Mouse (Mus musculus): ENCODE results near the gene Myo10. TPM values are rescaled to one million over a fixed set of nuclear protein-coding genes. Genes with fewer than 3 reads are reported as not detected.
A peak's percentile ranks its signal among the peaks of the same experiment; 100 is the strongest.

Gene Myo10
- polyA plus RNA-seq, 1 experiment from 2014 or later = 35.4 TPM

GRCm38 (mm10) chr15:25834920-25835674 lies 212.8 kb downstream of the Myo10 start:
- Histone ChIP-seq H3K27ac (replicated peaks; ENCODE audit: low read depth, low read length) (no peak overlapping the region), H3K9ac (replicated peaks; ENCODE audit: low read length) (no peak overlapping the region), H3K36me3 (replicated peaks; ENCODE audit: control insufficient read depth, insufficient read depth, low read depth, low read length) (no peaks in the 10 kb centered on the region; the same call in 1 of the 2 replicates), H3K27me3 (ENCODE audit: control insufficient read depth, insufficient read depth, low read length) (no peaks in the 10 kb centered on the region), H3K4me3 (ENCODE audit: low read depth, low read length) (no peak overlapping the region), H3K4me1 (ENCODE audit: control insufficient read depth, insufficient read depth, low read length) (no peaks in the 10 kb centered on the region), H3K9me3 (replicated peaks; ENCODE audit: control insufficient read depth, low read length) (no peaks in the 10 kb centered on the region), H3K4me2 (ENCODE audit: low read depth, low read length) (no peak overlapping the region)
- DNase-seq (ENCODE audit: low spot score) (no peak), ATAC-seq (replicated peaks; ENCODE audit: insufficient number of reproducible peaks, low FRiP score, low TSS enrichment, low read depth) (no peak)
- 89% methylated on average over 17 of the region's 17 CpGs for WGBS

- H3K9ac ChIP-seq (replicated peaks; ENCODE audit: low read length) = peak overlapping the region; percentile 75
- DNase-seq (ENCODE audit: low spot score) (peak; percentile 1), ATAC-seq (replicated peaks; ENCODE audit: insufficient number of reproducible peaks, low FRiP score, low TSS enrichment, low read depth) (no peak; the same call in 1 of the 2 replicates)
- 10% methylated on average over 16 of the region's 16 CpGs for WGBS
- H3K36me3 ChIP-seq (replicated peaks; ENCODE audit: control insufficient read depth, insufficient read depth, low read depth, low read length) = no peaks in the 10 kb centered on the region
- H3K9me3 ChIP-seq (replicated peaks; ENCODE audit: control insufficient read depth, low read length) = no peaks in the 10 kb centered on the region
- H3K4me3 ChIP-seq (ENCODE audit: low read depth, low read length) = peak overlapping the region; percentile 71
- H3K27ac ChIP-seq (replicated peaks; ENCODE audit: low read depth, low read length) = no peak overlapping the region
- H3K27me3 ChIP-seq (ENCODE audit: control insufficient read depth, insufficient read depth, low read length) = peaks cover 8% of the 10 kb centered on the region; the same call in 1 of the 2 replicates
- no peaks in the 10 kb centered on the region for H3K4me1 ChIP-seq (ENCODE audit: control insufficient read depth, insufficient read depth, low read length)
- peak overlapping the region; percentile 97 for H3K4me2 ChIP-seq (ENCODE audit: low read depth, low read length)
Measured at GRCm38 (mm10) chr15:25842462-25843085, 220.2 kb downstream of the Myo10 start.

GRCm38 (mm10) chr15:25843086-25843991 lies 221.0 kb downstream of the Myo10 start, which contains the start of gene Retreg1:
Retreg1 (plus strand) TSS chr15:25843180.
- peak within 1 kb of the TSS; percentile 97 for H3K4me2 ChIP-seq (ENCODE audit: low read depth, low read length)
- H3K27me3 ChIP-seq (ENCODE audit: control insufficient read depth, insufficient read depth, low read length) = peaks cover 8% of the 10 kb centered on the region; the same call in 1 of the 2 replicates
- ATAC-seq (replicated peaks; ENCODE audit: insufficient number of reproducible peaks, low FRiP score, low TSS enrichment, low read depth) (peak; percentile 75), DNase-seq (ENCODE audit: low spot score) (peak; percentile 56)
- peak within 1 kb of the TSS; percentile 75 for H3K9ac ChIP-seq (replicated peaks; ENCODE audit: low read length)
- WGBS = 1% methylated on average over 43 of the region's 72 CpGs
- no peak within 1 kb of the TSS for H3K27ac ChIP-seq (replicated peaks; ENCODE audit: low read depth, low read length)
- H3K4me1 ChIP-seq (ENCODE audit: control insufficient read depth, insufficient read depth, low read length) = no peaks in the 10 kb centered on the region
- no peaks in the 10 kb centered on the region for H3K36me3 ChIP-seq (replicated peaks; ENCODE audit: control insufficient read depth, insufficient read depth, low read depth, low read length)
- H3K9me3 ChIP-seq (replicated peaks; ENCODE audit: control insufficient read depth, low read length) = no peaks in the 10 kb centered on the region
- peak within 1 kb of the TSS; percentile 71 for H3K4me3 ChIP-seq (ENCODE audit: low read depth, low read length)

- Histone ChIP-seq H3K27me3 (ENCODE audit: control insufficient read depth, insufficient read depth, low read length) (peaks cover 8% of the 10 kb centered on the region; the same call in 1 of the 2 replicates), H3K4me3 (ENCODE audit: low read depth, low read length) (peak overlapping the region; percentile 71; the same call in 1 of the 2 replicates), H3K9me3 (replicated peaks; ENCODE audit: control insufficient read depth, low read length) (no peaks in the 10 kb centered on the region), H3K27ac (replicated peaks; ENCODE audit: low read depth, low read length) (no peak overlapping the region), H3K36me3 (replicated peaks; ENCODE audit: control insufficient read depth, insufficient read depth, low read depth, low read length) (no peaks in the 10 kb centered on the region), H3K9ac (replicated peaks; ENCODE audit: low read length) (no peak overlapping the region), H3K4me1 (ENCODE audit: control insufficient read depth, insufficient read depth, low read length) (no peaks in the 10 kb centered on the region), H3K4me2 (ENCODE audit: low read depth, low read length) (peak overlapping the region; percentile 97)
- DNase-seq (ENCODE audit: low spot score) (peak; percentile 3), ATAC-seq (replicated peaks; ENCODE audit: insufficient number of reproducible peaks, low FRiP score, low TSS enrichment, low read depth) (no peak)
- WGBS = 11% methylated on average over 11 of the region's 11 CpGs
Measured at GRCm38 (mm10) chr15:25844013-25844570, 221.8 kb downstream of the Myo10 start.

GRCm38 (mm10) chr15:25844771-25845170 lies 222.4 kb downstream of the Myo10 start:
- no peak for ATAC-seq (replicated peaks; ENCODE audit: insufficient number of reproducible peaks, low FRiP score, low TSS enrichment, low read depth)
- Histone ChIP-seq H3K27me3 (ENCODE audit: control insufficient read depth, insufficient read depth, low read length) (peaks cover 8% of the 10 kb centered on the region; the same call in 1 of the 2 replicates), H3K4me2 (ENCODE audit: low read depth, low read length) (no peak overlapping the region), H3K9me3 (replicated peaks; ENCODE audit: control insufficient read depth, low read length) (no peaks in the 10 kb centered on the region), H3K4me3 (ENCODE audit: low read depth, low read length) (no peak overlapping the region), H3K9ac (replicated peaks; ENCODE audit: low read length) (no peak overlapping the region), H3K27ac (replicated peaks; ENCODE audit: low read depth, low read length) (no peak overlapping the region), H3K36me3 (replicated peaks; ENCODE audit: control insufficient read depth, insufficient read depth, low read depth, low read length) (no peaks in the 10 kb centered on the region), H3K4me1 (ENCODE audit: control insufficient read depth, insufficient read depth, low read length) (no peaks in the 10 kb centered on the region)
- 43% methylated on average over 4 of the region's 4 CpGs for WGBS
- DNase-seq (ENCODE audit: low spot score) = no peak

- WGBS = 91% methylated on average over 1 of the region's 1 CpGs
- no peak overlapping the region for H3K4me3 ChIP-seq (ENCODE audit: low read depth, low read length)
- H3K9ac ChIP-seq (replicated peaks; ENCODE audit: low read length) = no peak overlapping the region
- ATAC-seq (replicated peaks; ENCODE audit: insufficient number of reproducible peaks, low FRiP score, low TSS enrichment, low read depth) = no peak
- no peaks in the 10 kb centered on the region for H3K36me3 ChIP-seq (replicated peaks; ENCODE audit: control insufficient read depth, insufficient read depth, low read depth, low read length)
- no peak overlapping the region for H3K4me2 ChIP-seq (ENCODE audit: low read depth, low read length)
- no peaks in the 10 kb centered on the region for H3K4me1 ChIP-seq (ENCODE audit: control insufficient read depth, insufficient read depth, low read length)
- H3K27me3 ChIP-seq (ENCODE audit: control insufficient read depth, insufficient read depth, low read length) = peaks cover 8% of the 10 kb centered on the region; the same call in 1 of the 2 replicates
- DNase-seq (ENCODE audit: low spot score) = no peak
- no peak overlapping the region for H3K27ac ChIP-seq (replicated peaks; ENCODE audit: low read depth, low read length)
- no peaks in the 10 kb centered on the region for H3K9me3 ChIP-seq (replicated peaks; ENCODE audit: control insufficient read depth, low read length)
Measured at GRCm38 (mm10) chr15:25847576-25848168, 225.3 kb downstream of the Myo10 start.

GRCm38 (mm10) chr15:25850552-25850951 lies 228.2 kb downstream of the Myo10 start:
- Histone ChIP-seq H3K4me3 (ENCODE audit: low read depth, low read length) (no peak overlapping the region), H3K9ac (replicated peaks; ENCODE audit: low read length) (no peak overlapping the region), H3K4me1 (ENCODE audit: control insufficient read depth, insufficient read depth, low read length) (no peaks in the 10 kb centered on the region), H3K36me3 (replicated peaks; ENCODE audit: control insufficient read depth, insufficient read depth, low read depth, low read length) (no peaks in the 10 kb centered on the region), H3K27me3 (ENCODE audit: control insufficient read depth, insufficient read depth, low read length) (no peaks in the 10 kb centered on the region), H3K9me3 (replicated peaks; ENCODE audit: control insufficient read depth, low read length) (no peaks in the 10 kb centered on the region), H3K4me2 (ENCODE audit: low read depth, low read length) (no peak overlapping the region), H3K27ac (replicated peaks; ENCODE audit: low read depth, low read length) (no peak overlapping the region)
- no peak for DNase-seq (ENCODE audit: low spot score)
- 71% methylated on average over 11 of the region's 11 CpGs for WGBS
- no peak for ATAC-seq (replicated peaks; ENCODE audit: insufficient number of reproducible peaks, low FRiP score, low TSS enrichment, low read depth)
